Mouse (Mus musculus) testis, postnatal 14 days (tissue): ENCODE data around the gene Cngb1.
"Not testable (repeated sequence)": the region's sequence is repeated elsewhere in the genome, so short reads cannot be mapped to it uniquely, and the experiment has no call there.

ENCODE experiments used
- DNase-seq: peaks from one replicate; pipeline ENCODE4 v3.0.0; 2021; ENCODE audit warnings: low spot score

The Cngb1 gene

GRCm38 (mm10) chr8:95245180-95245579, 61.2 kb downstream of the Cngb1 start:
- DNase-seq: no peak

GRCm38 (mm10) chr8:95243853-95244252, 62.5 kb downstream of the Cngb1 start:
- DNase-seq: no peak

- no peak for DNase-seq
Observed at GRCm38 (mm10) chr8:95242826-95243571, 63.4 kb downstream of the Cngb1 start.

- DNase-seq: no peak
Observed at GRCm38 (mm10) chr8:95242099-95242825, 64.1 kb downstream of the Cngb1 start.

- DNase-seq: peak; percentile 65
Observed at GRCm38 (mm10) chr8:95235683-95236082, 70.7 kb downstream of the Cngb1 start.

GRCm38 (mm10) chr8:95230086-95230485, 76.3 kb downstream of the Cngb1 start:
- not testable (repeated sequence) for DNase-seq

GRCm38 (mm10) chr8:95227151-95227468, 79.3 kb downstream of the Cngb1 start:
- DNase-seq: no peak

GRCm38 (mm10) chr8:95226251-95227150, 79.9 kb downstream of the Cngb1 start:
- no peak for DNase-seq

- no peak for DNase-seq
Observed at GRCm38 (mm10) chr8:95223969-95224368, 82.4 kb downstream of the Cngb1 start.

- DNase-seq: no peak
Observed at GRCm38 (mm10) chr8:95221045-95221444, 85.3 kb downstream of the Cngb1 start.

GRCm38 (mm10) chr8:95220571-95220998, 85.8 kb downstream of the Cngb1 start:
- no peak for DNase-seq

GRCm38 (mm10) chr8:95219623-95220022, 86.8 kb downstream of the Cngb1 start:
- no peak for DNase-seq

- no peak for DNase-seq
Observed at GRCm38 (mm10) chr8:95215709-95216360, 90.5 kb downstream of the Cngb1 start.

- peak; percentile 71 for DNase-seq
Observed at GRCm38 (mm10) chr8:95209924-95210323, 96.5 kb downstream of the Cngb1 start.

- no peak for DNase-seq
Observed at GRCm38 (mm10) chr8:95205946-95206345, 100.4 kb downstream of the Cngb1 start.

- peak; percentile 64 for DNase-seq
Observed at GRCm38 (mm10) chr8:95204039-95204380, 102.4 kb downstream of the Cngb1 start.

- no peak for DNase-seq
Observed at GRCm38 (mm10) chr8:95203326-95204038, 102.9 kb downstream of the Cngb1 start.

- DNase-seq: peak; percentile 28
Observed at GRCm38 (mm10) chr8:95202649-95203275, 103.6 kb downstream of the Cngb1 start, which contains the start of gene Kifc3. Gene Kifc3, minus strand, starts transcription at chr8:95202812.

- no peak for DNase-seq
Observed at GRCm38 (mm10) chr8:95202056-95202570, 104.3 kb downstream of the Cngb1 start.

GRCm38 (mm10) chr8:95201491-95201890, 104.9 kb downstream of the Cngb1 start:
- no peak for DNase-seq

- DNase-seq: no peak
Observed at GRCm38 (mm10) chr8:95200001-95200405, 106.4 kb downstream of the Cngb1 start.
